Mouse (Mus musculus) frontal cortex, adult 2 months (tissue): Measurements from ENCODE around the gene Cmip. TPM values are rescaled to one million over a fixed set of nuclear protein-coding genes. Genes with fewer than 3 reads are reported as not detected.

Experiments used
- DNase-seq, 2 experiments: peaks; one replicate each; pipeline ENCODE4 v3.0.0; 2022; ENCODE audit warnings: low spot score in 1 of 2; ENCODE audit errors: extremely low spot score in 1 of 2
- polyA plus RNA-seq: library from polyadenylated mRNA; depleted of rRNA; stranded (reverse); fragments of >200 nt; gene quantifications from 2 replicates; pipeline ENCODE4 v1.2.3, GENCODE M21; 2012; rRNA removed

Cmip gene
- polyA plus RNA-seq, 1 experiment, result 159 TPM

DNA sequence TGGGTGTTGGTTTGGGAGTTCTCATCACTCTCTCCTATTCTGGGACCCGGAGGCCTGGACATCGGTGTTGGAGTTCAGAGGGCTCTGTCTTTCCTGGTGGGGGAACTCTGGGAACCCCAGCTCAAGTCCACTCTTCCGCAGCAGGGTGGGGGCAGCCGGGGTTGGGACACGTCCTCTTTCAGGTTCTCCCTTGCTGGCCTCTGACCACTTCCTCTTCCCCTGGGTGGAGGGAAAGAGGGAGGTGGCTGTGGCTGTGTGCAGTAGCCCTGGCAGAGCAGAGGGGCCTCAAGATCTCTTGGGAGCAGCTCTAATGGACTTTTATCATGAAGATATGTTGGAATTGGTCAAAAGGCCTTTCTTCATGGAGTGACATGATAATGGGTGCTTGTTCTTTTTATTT, 225.0 kb downstream of the Cmip start:
- DNase-seq, result no peak

DNA sequence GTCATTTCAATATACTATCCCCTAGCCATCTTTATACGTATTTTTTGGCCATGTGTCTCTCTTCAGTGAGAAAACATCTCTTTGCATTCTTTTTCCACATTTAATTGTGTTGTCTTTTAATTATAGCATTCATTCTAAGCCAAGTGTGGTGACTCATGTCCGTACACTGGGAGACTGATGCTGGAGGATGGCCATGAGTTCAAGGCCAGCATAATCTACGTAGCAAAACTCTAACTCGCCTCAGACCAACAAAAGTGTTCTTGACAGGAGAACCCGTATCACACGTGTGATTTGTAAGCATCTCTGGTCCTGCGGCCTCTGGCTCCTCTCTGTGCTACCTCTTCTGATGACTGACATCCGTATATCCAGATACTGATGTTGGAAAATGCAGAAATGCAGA, 227.9 kb downstream of the Cmip start:
- no peak for DNase-seq

DNA sequence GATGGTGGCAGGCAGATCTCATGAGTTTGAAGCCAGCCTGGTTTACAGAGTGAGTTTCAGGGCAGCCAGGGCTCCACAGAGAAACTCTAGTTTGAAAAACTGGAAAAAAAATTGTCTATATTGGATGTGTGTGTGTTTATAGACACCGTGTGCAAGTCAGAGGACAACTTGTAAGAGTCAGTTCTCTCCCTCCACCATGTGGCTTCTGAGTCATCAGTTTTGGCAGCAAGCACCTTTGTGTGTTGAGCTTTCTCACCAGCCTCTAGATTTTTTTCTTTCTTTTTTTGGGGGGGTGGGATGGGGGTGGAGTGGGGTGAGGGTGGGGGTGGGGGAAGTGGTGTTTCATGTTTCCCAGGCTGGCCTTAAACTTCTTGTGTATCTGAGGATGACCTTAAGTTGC, 228.5 kb downstream of the Cmip start:
- DNase-seq, result no peak

DNA sequence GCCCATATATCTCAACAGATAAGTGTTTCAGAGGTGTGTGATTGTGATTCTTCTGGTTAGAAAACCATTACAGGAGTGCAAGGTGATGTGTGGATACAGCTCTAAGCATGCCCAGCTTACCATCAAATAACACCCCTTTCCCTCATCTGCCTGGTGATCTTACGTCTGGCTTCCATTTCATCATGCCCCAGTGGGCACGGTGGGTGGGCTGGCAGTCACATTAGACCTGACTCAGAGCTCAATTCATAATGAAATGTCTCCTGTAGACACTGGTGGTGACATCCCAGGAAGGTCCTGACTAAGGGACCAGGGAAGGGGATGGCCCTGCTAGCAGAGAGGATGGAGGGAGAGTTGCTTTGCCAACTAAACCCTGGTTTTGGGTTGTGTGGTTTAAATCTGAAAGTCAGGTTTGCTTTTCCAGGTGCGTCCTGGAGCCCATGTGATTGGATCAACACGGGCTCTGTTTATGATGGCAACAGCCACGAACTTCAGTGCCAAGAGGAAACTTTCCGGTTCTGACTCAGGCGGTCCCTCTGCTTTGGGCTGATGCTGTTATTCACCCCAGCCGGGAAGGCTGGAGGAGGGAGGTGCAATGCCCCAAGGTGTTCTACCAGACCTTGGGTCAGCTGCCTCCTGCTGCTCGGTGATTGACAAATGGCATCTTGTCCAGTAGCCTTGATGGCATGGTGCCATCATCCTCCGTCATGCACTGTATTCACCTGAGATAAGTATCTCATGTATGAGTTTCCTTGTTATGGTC, 231.6 kb downstream of the Cmip start:
- no peak for DNase-seq

DNA sequence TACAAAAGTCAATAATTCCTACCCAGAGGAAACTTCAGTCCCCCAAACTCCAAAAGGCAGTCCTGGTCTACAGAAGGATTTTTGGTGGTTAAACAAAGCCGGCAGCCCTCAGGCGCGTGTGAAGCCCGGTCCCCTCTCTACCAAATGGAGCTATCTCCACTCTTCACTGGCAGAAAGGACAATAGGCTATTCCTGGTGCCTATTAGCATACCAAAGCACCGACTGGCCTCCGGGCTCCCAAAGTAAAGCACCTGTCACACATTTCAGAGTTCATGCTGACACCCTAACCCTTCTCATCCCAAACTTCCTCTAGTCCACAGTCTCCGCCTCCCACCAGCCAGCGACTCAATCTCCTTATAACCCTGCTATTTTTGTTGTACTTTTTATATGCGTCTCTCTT, 236.7 kb downstream of the Cmip start:
- DNase-seq, result no peak

DNA sequence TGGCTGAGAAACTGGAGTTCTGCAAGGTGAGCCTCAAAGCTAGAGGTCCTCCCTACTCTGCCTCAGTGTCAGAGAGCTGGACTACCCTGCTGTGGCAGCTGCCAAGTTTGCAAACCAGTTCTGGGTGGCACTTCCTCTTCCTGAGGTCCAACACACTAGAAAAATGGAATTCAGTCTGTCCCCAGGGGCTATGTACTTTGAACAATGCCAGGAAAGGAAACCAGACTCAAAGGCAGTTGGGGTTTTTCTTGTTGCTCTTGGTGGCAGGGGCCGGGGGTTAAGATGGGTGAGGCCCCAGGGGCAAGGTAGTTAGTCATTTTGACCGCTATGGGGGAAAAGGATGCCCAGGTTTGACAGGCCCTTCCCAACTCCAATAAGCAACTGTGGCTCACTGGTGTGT, 238.0 kb downstream of the Cmip start:
- DNase-seq, result no peak

DNA sequence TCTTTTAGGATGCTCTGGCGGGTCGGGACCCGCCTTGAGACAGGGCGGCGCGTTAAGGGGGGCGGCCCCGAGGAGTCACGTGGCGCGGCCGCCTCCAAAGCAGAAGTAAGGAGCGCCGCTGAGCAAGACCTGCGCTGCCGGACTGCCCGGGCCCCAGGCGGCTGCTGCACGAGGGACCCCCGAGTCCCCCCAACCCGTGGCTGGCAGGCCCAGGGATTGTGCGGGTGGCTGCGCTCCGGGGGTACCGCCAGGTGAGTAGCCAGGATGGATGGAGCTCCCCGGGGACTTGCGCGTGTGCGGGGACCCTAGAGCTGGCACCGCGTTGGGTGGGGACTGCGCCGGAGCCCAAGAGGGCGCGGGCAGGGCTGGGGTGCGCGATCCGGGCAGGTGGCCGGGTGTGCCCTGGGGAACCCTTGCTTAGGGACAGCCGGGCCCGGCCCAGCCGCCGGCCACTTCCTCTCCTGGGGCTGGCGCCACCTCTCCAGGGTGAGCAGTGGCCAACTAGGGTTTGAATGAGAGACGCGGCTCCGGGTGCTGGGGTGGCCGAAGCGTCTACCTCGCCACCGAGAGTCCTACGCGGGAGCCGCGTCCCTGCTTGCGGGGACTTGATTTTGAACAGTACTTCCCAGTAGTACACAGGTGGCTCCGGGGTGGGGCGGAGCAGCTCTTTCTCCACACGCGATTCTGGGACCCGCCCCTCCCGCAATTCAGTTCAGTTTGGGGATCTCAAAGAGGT, 241.5 kb downstream of the Cmip start, which contains the start of gene Plcg2:
Gene Plcg2, plus strand, starts transcription at position 113 of the 736 bp plus-strand sequence.
- DNase-seq, result no peak

DNA sequence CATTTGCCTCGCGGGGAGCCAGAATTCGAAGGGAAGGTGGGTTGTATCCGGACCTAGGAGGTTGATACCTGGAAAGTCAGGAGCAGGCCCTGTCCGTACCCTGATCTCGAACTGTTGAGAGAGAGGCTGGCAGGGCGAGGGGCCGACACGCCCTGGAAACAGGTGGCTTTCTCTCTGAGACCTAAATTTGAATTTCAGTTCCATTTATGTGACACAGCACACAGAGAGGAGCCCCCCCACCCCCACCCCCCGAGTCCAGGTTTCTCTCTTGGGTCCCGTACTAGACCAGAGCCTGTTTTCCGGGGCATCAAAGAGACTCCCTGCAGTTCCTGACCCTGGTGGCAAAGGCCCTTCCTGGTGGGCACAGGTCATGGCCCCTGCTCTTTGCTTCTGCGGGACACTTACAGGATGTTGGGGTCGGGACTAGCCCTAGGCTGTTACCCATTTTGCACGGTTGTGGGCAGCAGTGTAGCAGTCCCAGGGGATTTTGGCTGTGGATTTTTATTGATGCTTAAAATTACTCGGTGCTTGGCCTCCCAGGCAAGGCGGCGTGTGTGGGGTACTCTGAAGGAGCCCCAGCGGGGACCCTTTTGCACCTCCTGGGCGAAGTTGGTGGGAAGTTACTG, 242.2 kb downstream of the Cmip start:
- no peak for DNase-seq

DNA sequence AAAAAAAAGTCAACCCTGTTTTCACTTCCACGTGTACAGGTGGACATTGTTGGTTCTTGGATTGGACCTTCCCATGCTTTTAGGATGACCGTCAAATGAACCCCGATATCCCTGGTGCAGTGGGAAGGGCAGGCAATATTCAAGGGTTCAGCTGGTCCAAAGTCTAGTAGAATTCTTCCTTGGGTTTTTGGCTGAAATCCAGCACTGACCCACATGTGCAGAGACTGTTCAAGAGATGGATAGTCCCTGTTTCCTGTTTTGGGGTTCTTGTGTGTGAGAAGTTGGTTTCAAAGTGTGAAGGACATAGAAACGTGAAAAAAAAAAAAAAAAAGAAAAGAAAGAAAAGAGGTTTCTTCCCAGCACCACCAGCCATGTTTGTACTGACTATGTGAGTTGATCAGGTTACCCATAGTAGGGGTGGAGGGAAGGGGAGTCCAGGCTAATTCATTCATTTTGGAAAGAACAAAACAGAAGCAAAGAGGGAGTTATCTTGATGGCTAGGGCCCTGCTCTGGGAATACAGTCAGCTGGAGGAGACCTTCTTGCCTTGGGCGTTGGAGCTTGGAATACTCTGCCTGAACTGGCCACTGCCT, 243.5 kb downstream of the Cmip start:
- DNase-seq, result no peak

DNA sequence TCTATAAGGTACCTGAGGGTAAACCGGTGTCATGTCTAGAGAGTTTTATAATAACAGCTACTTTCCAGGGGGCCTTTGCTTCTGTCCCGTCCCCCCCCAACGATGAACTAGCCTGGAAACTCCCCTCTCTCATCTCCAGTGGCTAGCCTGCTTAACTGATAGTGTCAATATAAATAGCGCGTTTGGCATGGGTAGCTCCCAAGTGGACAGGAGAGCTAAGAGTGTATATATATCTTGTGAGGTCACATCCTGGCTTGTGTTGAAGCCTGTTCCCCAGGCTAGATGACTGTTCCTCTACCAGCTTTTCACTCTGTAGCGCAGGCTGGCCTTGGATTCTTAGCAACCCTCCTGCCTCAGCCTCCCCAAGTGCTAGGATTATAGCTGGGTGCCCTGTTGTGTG, 244.5 kb downstream of the Cmip start:
- DNase-seq, result no peak

DNA sequence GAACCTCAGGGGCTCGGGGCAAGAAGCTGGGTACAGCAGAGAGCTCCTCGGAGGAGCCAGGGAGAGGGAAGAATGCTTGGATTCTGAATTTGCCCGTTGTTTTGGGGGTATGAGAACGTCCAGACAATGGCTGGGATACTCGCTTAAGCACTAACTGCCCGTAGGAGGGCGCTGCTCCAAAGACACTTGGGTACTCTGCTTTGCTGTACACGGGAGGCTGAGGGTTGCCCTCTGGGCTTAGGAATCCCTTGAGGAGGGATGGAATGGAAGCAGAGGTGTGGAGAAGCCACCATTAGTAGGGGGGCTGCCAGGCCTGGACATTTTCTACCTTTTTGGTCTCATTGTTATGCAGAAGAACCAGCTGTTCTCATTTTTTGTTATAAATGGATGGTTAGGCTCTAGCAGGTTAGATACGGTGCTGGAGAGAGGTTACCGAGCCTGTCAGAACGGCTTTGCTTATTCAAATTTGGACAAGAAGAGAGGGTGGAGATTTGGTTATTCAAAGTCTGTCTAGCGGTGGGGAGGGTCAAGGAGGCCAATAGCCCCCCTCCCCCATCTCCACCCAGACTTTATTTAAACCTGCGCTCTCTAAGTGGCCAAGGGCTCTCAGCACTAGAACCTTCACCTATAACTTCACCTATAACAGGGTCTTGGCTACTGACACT, 246.7 kb downstream of the Cmip start:
- DNase-seq, result no peak

DNA sequence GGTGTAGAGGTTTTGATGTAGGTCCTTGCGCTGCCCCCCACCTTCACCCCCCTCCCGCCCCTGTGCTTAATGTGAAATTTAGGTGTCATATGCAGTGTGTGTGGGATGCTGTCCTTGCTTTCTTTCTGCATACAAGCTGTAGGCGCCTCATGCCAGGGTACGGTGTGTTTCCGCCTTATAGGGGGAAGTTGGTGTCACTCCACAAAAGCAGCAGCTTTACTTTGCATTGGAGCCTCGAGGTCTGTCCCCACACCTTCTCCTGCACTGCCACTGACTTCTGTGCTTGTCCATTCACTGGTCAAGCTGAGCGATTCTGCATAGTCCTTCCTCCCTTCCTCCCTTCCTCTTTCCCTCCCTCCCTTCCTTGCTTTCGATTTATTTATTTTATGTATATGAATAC, 250.8 kb downstream of the Cmip start:
- no peak for DNase-seq

Other genes with a start within 250 kb of the Cmip start
- 0.10 and 0.11 TPM in 2 replicates for gene Pkd1l2, start 174.6 kb upstream of the Cmip start, polyA plus RNA-seq
- gene Bco1, start 161.2 kb upstream of the Cmip start, polyA plus RNA-seq, result 0.04 and 0.08 TPM in 2 replicates
- 8.1 and 8.6 TPM in 2 replicates for gene Gan, start 98.9 kb upstream of the Cmip start, polyA plus RNA-seq
- 2.4 and 3.0 TPM in 2 replicates for gene Plcg2, start 241.2 kb downstream of the Cmip start, polyA plus RNA-seq